Mouse (Mus musculus) midbrain, embryonic 11.5 days (tissue): ENCODE measurements around the gene Cdk2ap1. TPM values are rescaled to one million over a fixed set of nuclear protein-coding genes. Genes with fewer than 3 reads are reported as not detected.
"Not testable (repeated sequence)": the region's sequence is repeated elsewhere in the genome, so short reads cannot be mapped to it uniquely, and the experiment has no call there.

ENCODE experiments used
- ATAC-seq: fragments of 200-750 bp; cut with Nextera tagmentation; 2 replicates; pipeline ENCODE4 v1.8.0; 2017; ENCODE audit warnings: moderate TSS enrichment, moderate library complexity; ENCODE audit not compliant: low FRiP score
- DNase-seq: peaks from one replicate; pipeline ENCODE4 v3.0.0; 2015; ENCODE audit warnings: low spot score; ENCODE audit errors: missing footprints
- H3K27ac ChIP-seq: fragments of 300-500 bp; sonication (generic); 2 replicates; pipeline ENCODE4 v1.5.1; 2014; ENCODE audit warnings: low read depth, low read length
- H3K27me3 ChIP-seq: fragments of 300-500 bp; sonication (generic); 2 replicates; pipeline ENCODE4 v1.6.1; 2014; ENCODE audit warnings: mild to moderate bottlenecking, low read length, moderate library complexity, mixed read lengths; ENCODE audit not compliant: control insufficient read depth, insufficient read depth
- H3K36me3 ChIP-seq: fragments of 300-500 bp; sonication (generic); 2 replicates; pipeline ENCODE4 v1.6.1; 2014; ENCODE audit warnings: mild to moderate bottlenecking, low read length, moderate library complexity, mixed read lengths; ENCODE audit not compliant: control insufficient read depth, insufficient read depth
- H3K4me1 ChIP-seq: fragments of 300-500 bp; sonication (generic); 2 replicates; pipeline ENCODE4 v1.6.1; 2014; ENCODE audit warnings: low read length; ENCODE audit not compliant: control insufficient read depth, insufficient read depth
- H3K4me2 ChIP-seq: fragments of 300-500 bp; sonication (generic); 2 replicates; pipeline ENCODE4 v1.6.1; 2014; ENCODE audit warnings: mild to moderate bottlenecking, moderate library complexity
- H3K4me3 ChIP-seq: fragments of 300-500 bp; sonication (generic); 2 replicates; pipeline ENCODE4 v1.5.1; 2014; ENCODE audit warnings: low read depth, low read length
- H3K9ac ChIP-seq: fragments of 300-500 bp; sonication (generic); 2 replicates; pipeline ENCODE4 v1.6.1; 2014; ENCODE audit warnings: low read length
- H3K9me3 ChIP-seq: fragments of 300-500 bp; sonication (generic); 2 replicates; pipeline ENCODE4 v1.6.1; 2016; ENCODE audit warnings: low read length; ENCODE audit not compliant: control insufficient read depth
- WGBS: fragments of 180-500 bp; shearing (Covaris S2); extraction: QIAGEN DNeasy Blood & Tissue Kit; methylation state at CpG from one replicate; pipeline ENCODE4 v1.1.7; 2014; 5-methylcytosine and 5-hydroxymethylcytosine counted together
- polyA plus RNA-seq: library from polyadenylated mRNA; unstranded; fragments of >200 nt; fragmentation: Nextera tagmentation; extraction: Ambion mirVana; gene quantifications from 2 replicates; pipeline ENCODE4 v1.2.1, GENCODE M21; 2014

Gene Cdk2ap1
- polyA plus RNA-seq, 1 experiment from 2014 or later = 262 TPM

DNA sequence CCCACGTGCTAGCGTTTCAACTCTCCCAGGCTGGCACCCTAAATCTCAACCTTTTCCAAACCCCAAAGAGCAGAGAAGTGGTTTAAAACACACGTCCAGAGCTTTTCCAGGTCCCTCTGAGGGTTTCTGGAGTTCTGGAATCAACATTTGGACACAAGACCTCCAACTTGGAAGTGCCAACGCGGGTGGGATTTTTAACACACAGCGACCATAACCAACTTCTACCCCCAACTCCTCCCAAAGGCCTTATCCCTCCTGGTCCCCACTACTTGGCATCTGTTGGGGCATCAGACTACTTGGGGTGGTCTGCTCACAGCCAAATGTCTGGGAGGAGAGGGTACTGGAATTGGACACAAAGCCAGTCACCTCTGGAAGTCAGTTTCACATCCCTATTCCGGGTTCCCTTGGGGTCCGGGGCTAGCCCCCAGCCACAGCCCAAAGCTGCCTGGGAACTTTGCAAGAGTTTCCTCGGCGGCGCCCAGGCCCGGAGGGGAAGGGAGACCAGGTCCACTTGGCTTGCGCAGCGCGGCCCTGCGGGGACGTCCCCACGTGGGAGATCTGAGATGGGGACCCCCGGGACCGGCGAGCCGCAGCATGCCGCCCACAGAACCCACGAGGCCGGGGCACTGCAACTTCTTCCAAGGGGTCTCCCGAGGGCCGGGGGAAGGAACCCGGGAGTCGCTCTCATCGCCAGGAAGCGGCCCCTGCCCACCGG lies 9.7 kb downstream of the Cdk2ap1 start:
- peak overlapping the region; percentile 99 for H3K27ac ChIP-seq
- peaks cover 30% of the 10 kb centered on the region for H3K4me1 ChIP-seq
- H3K9me3 ChIP-seq = no peaks in the 10 kb centered on the region
- H3K36me3 ChIP-seq = peaks cover 15% of the 10 kb centered on the region
- ATAC-seq = no peak
- under 1% methylated on average over 30 of the region's 32 CpGs for WGBS
- DNase-seq = peak; percentile 96
- no peaks in the 10 kb centered on the region for H3K27me3 ChIP-seq
- H3K4me3 ChIP-seq = peak overlapping the region; percentile 99
- H3K9ac ChIP-seq = peak overlapping the region; percentile 99
- H3K4me2 ChIP-seq = peak overlapping the region; percentile 95

DNA sequence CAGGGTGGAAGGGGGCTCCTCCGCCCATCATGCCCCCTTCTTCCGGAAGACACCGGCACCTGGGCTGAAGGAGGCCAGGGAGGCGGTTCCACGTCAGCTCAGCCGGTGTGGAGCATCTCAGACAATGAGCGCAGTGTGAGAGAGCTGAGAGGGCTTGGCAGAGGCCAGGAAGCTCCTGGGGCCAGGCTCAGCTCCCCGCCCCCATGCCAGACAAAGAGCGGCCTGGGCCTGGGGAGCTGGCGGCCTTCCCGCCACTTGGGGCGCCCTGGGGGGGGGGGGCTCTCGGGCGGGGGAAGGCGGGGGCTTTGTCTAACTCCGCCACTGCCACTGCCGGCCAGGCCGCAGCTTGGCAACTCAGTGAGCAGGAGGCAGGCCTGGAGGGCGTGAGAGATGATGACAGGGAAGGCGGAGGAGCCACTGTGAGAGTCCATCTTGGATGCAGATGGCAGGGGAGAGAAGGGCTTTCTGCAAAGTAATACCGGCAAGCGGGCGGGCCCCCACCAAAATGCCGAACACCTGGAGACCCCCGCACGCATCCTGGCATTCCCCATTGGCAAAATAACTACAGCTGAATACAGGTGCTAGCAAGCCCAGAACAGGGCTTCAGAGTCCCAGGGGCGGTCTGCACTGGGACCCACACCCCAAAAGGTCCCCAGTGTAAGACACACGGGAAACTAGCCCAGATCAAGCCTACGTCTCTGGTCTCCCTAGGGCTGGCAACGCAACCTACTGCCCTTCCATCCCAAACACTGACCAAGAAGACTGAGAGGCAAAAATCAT lies 10.6 kb downstream of the Cdk2ap1 start:
- Histone ChIP-seq H3K4me1 (peaks cover 30% of the 10 kb centered on the region), H3K9me3 (no peaks in the 10 kb centered on the region), H3K36me3 (peaks cover 18% of the 10 kb centered on the region), H3K9ac (peak overlapping the region; percentile 99), H3K27ac (peak overlapping the region; percentile 99), H3K4me2 (peak overlapping the region; percentile 95), H3K27me3 (no peaks in the 10 kb centered on the region), H3K4me3 (peak overlapping the region; percentile 99)
- peak; percentile 91 for ATAC-seq
- peak; percentile 98 for DNase-seq
- WGBS = 2% methylated on average over 30 of the region's 30 CpGs

DNA sequence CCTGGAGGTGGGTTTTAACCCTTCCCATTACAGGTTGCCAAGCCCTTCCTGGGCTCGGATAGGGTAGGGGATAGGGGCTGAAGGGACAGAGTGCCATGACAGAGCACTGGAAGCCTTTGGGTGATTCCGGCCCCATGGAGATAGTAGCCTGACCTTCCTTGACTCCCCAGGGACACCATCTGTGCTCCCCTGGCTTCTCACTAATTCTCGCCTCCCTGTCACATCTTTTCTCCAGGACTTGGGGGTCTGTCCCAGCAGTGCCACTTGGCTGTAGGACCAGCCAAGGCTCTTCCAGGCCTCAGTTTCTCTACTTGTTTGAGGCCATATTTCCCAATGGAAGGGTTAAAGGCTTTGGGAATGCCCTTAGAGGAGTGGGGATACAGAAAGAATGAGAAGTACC lies 11.3 kb downstream of the Cdk2ap1 start:
- Histone ChIP-seq H3K4me2 (peak overlapping the region; percentile 95), H3K4me1 (peaks cover 28% of the 10 kb centered on the region), H3K27me3 (no peaks in the 10 kb centered on the region), H3K9ac (peak overlapping the region; percentile 99), H3K36me3 (peaks cover 19% of the 10 kb centered on the region), H3K9me3 (no peaks in the 10 kb centered on the region), H3K4me3 (peak overlapping the region; percentile 99), H3K27ac (peak overlapping the region; percentile 99)
- whole genome bisulfite sequencing = 44% methylated on average over 3 of the region's 3 CpGs
- ATAC-seq (no peak), DNase-seq (peak; percentile 94)

DNA sequence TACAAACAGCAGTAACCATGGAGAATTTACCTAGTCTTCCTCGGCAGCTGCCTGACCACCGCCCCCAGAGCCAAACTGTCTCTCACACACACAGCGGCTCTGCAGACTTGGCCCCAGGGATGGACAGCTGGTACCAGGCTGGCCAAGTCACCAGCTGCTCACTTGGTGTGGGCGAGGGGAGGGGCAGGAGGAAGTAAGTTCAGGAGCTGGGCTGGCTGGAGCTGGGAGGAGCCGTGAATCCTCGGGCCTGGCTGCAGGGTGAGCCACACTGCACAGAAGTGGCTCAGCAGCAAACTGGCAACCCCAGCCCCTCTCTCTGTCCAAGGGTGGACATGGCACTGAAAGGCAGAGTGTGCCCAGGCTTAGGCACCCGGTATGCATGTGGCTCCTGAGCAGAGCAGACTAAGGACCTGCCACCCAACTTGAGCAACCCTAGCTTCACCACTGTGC lies 11.7 kb downstream of the Cdk2ap1 start:
- DNase-seq = peak; percentile 94
- WGBS = 28% methylated on average over 7 of the region's 7 CpGs
- Histone ChIP-seq H3K27ac (peak overlapping the region; percentile 99), H3K9me3 (no peaks in the 10 kb centered on the region), H3K4me3 (peak overlapping the region; percentile 99), H3K9ac (peak overlapping the region; percentile 99), H3K36me3 (peaks cover 23% of the 10 kb centered on the region), H3K4me2 (peak overlapping the region; percentile 95), H3K27me3 (no peaks in the 10 kb centered on the region), H3K4me1 (peaks cover 26% of the 10 kb centered on the region)
- peak; percentile 52 for ATAC-seq

DNA sequence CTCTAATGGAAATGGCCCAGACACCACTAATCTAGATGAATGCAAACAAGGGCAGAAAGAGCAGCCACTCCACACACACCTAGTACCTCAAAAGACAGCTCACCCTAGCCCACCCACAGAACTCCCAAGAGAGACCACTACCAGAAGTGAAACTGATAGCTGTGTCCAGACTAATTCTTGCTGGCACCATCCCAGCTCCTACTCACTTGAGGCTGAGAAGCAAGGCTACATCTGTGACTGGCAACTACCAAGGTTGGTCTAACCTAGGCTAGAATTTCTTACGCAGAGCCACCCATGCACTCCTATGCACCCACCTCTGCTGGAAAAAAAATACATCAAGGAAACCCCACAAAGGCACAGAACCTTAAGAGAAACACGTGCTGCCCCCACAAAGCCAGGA lies 12.5 kb downstream of the Cdk2ap1 start:
- 80% methylated on average over 2 of the region's 2 CpGs for WGBS
- Histone ChIP-seq H3K27ac (peak overlapping the region; percentile 99), H3K9ac (peak overlapping the region; percentile 99), H3K4me2 (peak overlapping the region; percentile 95), H3K4me1 (peaks cover 26% of the 10 kb centered on the region), H3K4me3 (peak overlapping the region; percentile 99), H3K9me3 (no peaks in the 10 kb centered on the region), H3K36me3 (peaks cover 25% of the 10 kb centered on the region), H3K27me3 (no peaks in the 10 kb centered on the region)
- ATAC-seq (no peak), DNase-seq (no peak)

DNA sequence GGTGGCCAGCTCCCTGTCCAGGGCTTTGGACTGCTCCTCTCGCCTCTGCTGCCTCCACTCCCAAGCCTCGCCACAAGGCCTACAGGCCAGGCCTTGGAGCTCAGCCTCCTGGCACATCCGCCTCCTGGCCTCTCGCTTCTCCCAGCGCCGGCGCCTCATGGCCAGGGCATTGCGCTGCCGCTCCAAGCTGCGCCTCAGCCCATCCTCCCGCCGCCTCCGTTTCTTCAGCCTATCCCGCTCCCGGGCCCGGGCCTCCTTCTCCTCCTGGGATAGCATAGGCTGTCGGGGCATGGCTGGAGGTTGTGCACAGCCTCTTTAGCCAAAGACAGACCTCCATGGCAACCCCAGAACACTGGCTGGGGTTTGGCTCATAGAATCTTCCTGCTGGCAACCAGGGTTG lies 13.7 kb downstream of the Cdk2ap1 start:
- DNase-seq = no peak
- Histone ChIP-seq H3K4me1 (peaks cover 26% of the 10 kb centered on the region), H3K9me3 (no peaks in the 10 kb centered on the region), H3K4me3 (no peak overlapping the region), H3K36me3 (peaks cover 32% of the 10 kb centered on the region), H3K9ac (no peak overlapping the region), H3K4me2 (no peak overlapping the region), H3K27me3 (no peaks in the 10 kb centered on the region), H3K27ac (no peak overlapping the region)
- ATAC-seq = no peak
- WGBS = 93% methylated on average over 17 of the region's 17 CpGs

DNA sequence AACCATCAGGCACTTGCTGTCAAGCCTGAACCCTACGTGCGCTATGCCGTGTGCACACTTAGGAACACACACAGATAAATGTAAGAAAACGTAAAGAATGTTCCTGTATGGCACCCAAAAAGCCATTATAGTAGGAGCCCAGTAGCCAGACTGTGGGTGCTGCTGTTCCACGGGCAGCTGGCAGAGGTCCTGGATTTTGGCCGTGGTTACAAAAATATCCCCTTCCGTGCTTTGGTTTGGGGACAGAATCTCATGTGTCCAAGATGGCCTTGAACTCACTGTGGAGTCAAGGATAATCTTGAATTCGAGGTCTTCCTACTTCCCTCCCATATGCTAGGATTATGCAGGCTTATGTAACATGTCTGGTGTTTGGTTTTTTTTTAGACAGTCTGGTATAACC lies 20.0 kb downstream of the Cdk2ap1 start:
- Histone ChIP-seq H3K9me3 (no peaks in the 10 kb centered on the region), H3K4me2 (no peak overlapping the region), H3K4me3 (no peak overlapping the region), H3K27me3 (no peaks in the 10 kb centered on the region), H3K9ac (no peak overlapping the region), H3K36me3 (peaks cover 14% of the 10 kb centered on the region), H3K4me1 (no peaks in the 10 kb centered on the region), H3K27ac (no peak overlapping the region; the same call in 1 of the 2 replicates)
- DNase-seq = no peak
- no peak for ATAC-seq
- 91% methylated on average over 8 of the region's 8 CpGs for WGBS

DNA sequence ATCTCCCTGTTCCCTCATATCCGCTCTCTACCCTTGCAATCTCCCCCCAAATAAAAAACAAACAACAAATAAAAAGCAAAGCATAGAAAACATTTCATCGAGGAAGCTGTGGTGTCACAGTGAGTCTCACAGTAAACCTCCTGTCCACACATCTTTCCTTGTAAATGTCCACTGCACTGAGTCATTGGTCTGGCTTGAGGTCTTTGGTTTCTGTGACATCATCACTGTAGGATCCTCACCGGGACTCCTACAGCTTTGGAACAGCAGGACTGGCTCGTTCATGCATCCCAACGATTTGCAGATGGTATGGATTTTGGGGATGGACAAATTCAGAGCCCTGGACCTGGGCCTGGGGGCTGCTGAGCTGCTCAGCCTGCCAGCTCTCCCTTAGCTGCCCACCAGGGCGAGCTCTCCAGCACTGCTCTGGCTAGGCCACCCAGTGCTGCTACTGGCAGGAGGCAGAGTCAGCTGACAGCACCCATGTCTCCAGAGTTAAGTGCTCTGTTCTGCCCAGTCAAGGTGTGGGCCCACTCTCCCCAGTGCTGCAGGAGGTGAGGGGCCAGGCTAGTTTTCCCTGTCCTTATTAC lies 21.0 kb downstream of the Cdk2ap1 start:
- H3K36me3 ChIP-seq = peaks cover 14% of the 10 kb centered on the region
- not testable (repeated sequence) for H3K4me3 ChIP-seq, H3K4me1 ChIP-seq, H3K27me3 ChIP-seq, H3K4me2 ChIP-seq, DNase-seq, H3K9me3 ChIP-seq, H3K27ac ChIP-seq, H3K9ac ChIP-seq
- ATAC-seq = 0 out of 2 replicates have a peak, but pooled peaks have one; percentile 48
- WGBS = 71% methylated on average over 6 of the region's 6 CpGs

DNA sequence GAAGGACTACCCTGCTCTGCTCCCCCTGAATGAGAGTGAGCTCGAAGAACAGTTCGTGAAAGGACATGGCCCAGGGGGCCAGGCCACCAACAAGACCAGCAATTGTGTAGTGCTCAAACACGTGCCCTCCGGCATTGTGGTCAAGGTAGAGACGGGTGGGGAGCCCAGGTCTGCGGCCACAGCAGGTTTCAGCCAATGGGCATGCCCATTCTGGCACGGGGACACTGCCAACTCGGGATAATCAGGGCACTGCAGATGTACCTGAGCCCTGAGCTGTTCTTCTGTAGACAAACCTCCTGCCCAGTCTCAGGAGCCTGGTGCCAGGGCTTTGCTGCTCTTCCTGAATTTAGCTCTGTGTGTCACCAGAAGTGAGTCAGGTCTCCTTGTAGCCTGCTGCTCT lies 24.1 kb downstream of the Cdk2ap1 start:
- Histone ChIP-seq H3K27me3 (no peaks in the 10 kb centered on the region), H3K4me2 (no peak overlapping the region), H3K36me3 (no peaks in the 10 kb centered on the region), H3K4me3 (no peak overlapping the region), H3K27ac (no peak overlapping the region), H3K9me3 (no peaks in the 10 kb centered on the region), H3K4me1 (peaks cover 4% of the 10 kb centered on the region; the same call in 1 of the 2 replicates), H3K9ac (no peak overlapping the region)
- DNase-seq = no peak
- no peak for ATAC-seq
- 91% methylated on average over 8 of the region's 8 CpGs for WGBS
